Mouse (Mus musculus): Measurements from ENCODE around the gene Id3.

DNA sequence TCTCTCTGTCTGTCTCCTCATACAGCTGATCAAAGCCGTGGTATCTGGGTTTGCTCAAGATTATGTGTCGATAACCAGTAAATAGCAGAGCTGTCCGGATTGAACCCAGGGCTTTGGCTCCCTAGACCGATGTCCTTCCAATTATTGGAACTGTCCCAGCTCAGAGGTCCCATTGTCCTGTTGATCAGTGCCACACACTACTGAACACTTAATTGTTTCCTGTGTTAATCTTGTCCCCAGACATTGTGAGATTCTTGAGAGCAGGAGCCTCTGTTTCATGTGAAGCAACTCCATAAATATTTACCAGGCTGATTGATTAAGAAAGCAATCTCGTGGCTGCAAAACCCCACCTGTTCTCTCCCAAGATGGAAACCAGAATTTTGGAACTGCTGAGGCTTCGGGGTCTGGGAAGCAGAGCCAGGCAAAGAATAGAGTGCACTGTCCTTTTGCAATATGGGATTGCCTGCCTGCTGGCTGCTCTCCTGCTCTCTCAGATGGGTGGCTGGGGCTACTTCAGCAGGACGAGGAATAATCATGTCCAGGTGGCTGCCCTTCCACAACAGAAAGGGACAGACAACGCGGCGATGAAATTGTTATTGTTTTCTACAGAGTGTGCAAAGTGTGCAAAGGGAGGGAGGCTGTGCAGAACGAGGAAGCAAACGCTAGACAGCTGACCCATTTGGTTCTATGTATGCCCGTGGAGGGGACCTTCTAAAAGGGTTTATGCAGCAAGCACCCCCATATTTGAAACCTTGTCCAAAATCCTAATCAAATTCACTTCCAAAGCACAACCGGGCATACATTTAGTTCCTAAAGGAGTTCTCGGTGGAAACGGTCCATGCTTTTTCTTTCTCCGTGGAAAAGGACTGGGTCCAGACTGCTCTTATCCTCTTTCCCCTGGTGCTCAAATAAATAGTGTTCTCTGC is 767 bp upstream of the Id3 start:
- TF ChIP-seq POLR2A (IDR thresholded peaks at IDR 0.05; ENCODE audit: insufficient read depth, low read length) (no peak), EP300 (IDR thresholded peaks at IDR 0.05; ENCODE audit: insufficient read depth, low read depth, low read length) (no peak)

All from ES-Bruce4 (cell line).